Mouse (Mus musculus) midbrain, embryonic 16.5 days (tissue): ENCODE measurements around the gene Espn. TPM values are rescaled to one million over a fixed set of nuclear protein-coding genes. Genes with fewer than 3 reads are reported as not detected.

Experiments used
- polyA plus RNA-seq: library from polyadenylated mRNA; unstranded; fragments of >200 nt; fragmentation: Nextera tagmentation; extraction: Ambion mirVana; gene quantifications from 2 replicates; pipeline ENCODE4 v1.2.1, GENCODE M21; 2015

Gene Espn
- polyA plus RNA-seq, 1 experiment from 2014 or later, result 0.14 TPM

Other genes starting within 250 kb of the Espn start
- gene Dnajc11, start 218.7 kb downstream of the Espn start, polyA plus RNA-seq, result 81.3 and 81.6 TPM in 2 replicates
- gene Thap3, start 163.4 kb downstream of the Espn start, polyA plus RNA-seq, result 30.9 and 33.9 TPM in 2 replicates
- 21.2 and 24.4 TPM in 2 replicates for gene Phf13, start 156.1 kb downstream of the Espn start, polyA plus RNA-seq
- 3.0 and 3.4 TPM in 2 replicates for gene Klhl21, start 143.6 kb downstream of the Espn start, polyA plus RNA-seq
- 19.3 and 21.5 TPM in 2 replicates for gene Zbtb48, start 124.7 kb downstream of the Espn start, polyA plus RNA-seq
- gene Tas1r1, start 113.8 kb downstream of the Espn start, polyA plus RNA-seq, result 2.1 and 2.4 TPM in 2 replicates
- gene Nol9, start 113.0 kb downstream of the Espn start, polyA plus RNA-seq, result 22.8 and 24.0 TPM in 2 replicates
- 11.8 and 13.1 TPM in 2 replicates for gene Plekhg5, start 79.9 kb downstream of the Espn start, polyA plus RNA-seq
- 0.37 and 0.83 TPM in 2 replicates for gene Tnfrsf25, start 36.4 kb downstream of the Espn start, polyA plus RNA-seq
- gene Hes2, start 6.5 kb upstream of the Espn start, polyA plus RNA-seq, result not detected in 2 replicates
- 437 and 480 TPM in 2 replicates for gene Acot7, start 25.8 kb upstream of the Espn start, polyA plus RNA-seq
- gene Gpr153, start 121.9 kb upstream of the Espn start, polyA plus RNA-seq, result 13.8 and 16.2 TPM in 2 replicates
- 0.19 and 0.41 TPM in 2 replicates for gene Hes3, start 139.3 kb upstream of the Espn start, polyA plus RNA-seq
- gene Icmt, start 144.9 kb upstream of the Espn start, polyA plus RNA-seq, result 20.6 and 20.7 TPM in 2 replicates
- gene Rnf207, start 166.6 kb upstream of the Espn start, polyA plus RNA-seq, result 6.4 and 9.5 TPM in 2 replicates
- gene Rpl22, start 173.4 kb upstream of the Espn start, polyA plus RNA-seq, result 117 and 136 TPM in 2 replicates
- gene Chd5, start 186.3 kb upstream of the Espn start, polyA plus RNA-seq, result 55.2 and 66.7 TPM in 2 replicates